Mouse (Mus musculus) cerebellum, adult 2 months (tissue): ENCODE data around the gene Ncstn.

Source experiments
- CTCF ChIP-seq: fragments of 200-500 bp; IDR thresholded peaks from 2 replicates; pipeline ENCODE4 v1.5.1; 2011; ENCODE audit warnings: low read depth, mild to moderate bottlenecking, control low read depth, low read length, moderate library complexity, borderline replicate concordance; ENCODE audit not compliant: insufficient read depth
- POLR2A ChIP-seq: fragments of 200-500 bp; IDR thresholded peaks from 2 replicates; pipeline ENCODE4 v1.6.1; 2011; ENCODE audit warnings: low read length, control low read depth, borderline replicate concordance; ENCODE audit not compliant: insufficient read depth

- TF ChIP-seq CTCF, result no peak
- no peak for TF ChIP-seq POLR2A
Observed at GRCm38 (mm10) chr1:172122671-172123070, 40.1 kb upstream of the Ncstn start.
